Mouse (Mus musculus) intestine, embryonic 16.5 days (tissue): ENCODE measurements around the gene Thg1l. TPM values are rescaled to one million over a fixed set of nuclear protein-coding genes. Genes with fewer than 3 reads are reported as not detected.

Experiments
- ATAC-seq: fragments of 200-750 bp; cut with Nextera tagmentation; 2 replicates; pipeline ENCODE4 v1.8.0; 2017; ENCODE audit warnings: moderate TSS enrichment, moderate library complexity
- H3K27ac ChIP-seq: fragments of 300-500 bp; sonication (generic); 2 replicates; pipeline ENCODE4 v1.5.1; 2014; ENCODE audit warnings: mild to moderate bottlenecking, low read length
- H3K27me3 ChIP-seq: fragments of 300-500 bp; sonication (generic); replicated peaks from 2 replicates; pipeline ENCODE4 v1.6.1; 2014; ENCODE audit warnings: low read length, control low read depth, mixed read lengths; ENCODE audit not compliant: control insufficient read depth, insufficient read depth
- H3K36me3 ChIP-seq: fragments of 300-500 bp; sonication (generic); 2 replicates; pipeline ENCODE4 v1.6.1; 2014; ENCODE audit warnings: low read length, control low read depth; ENCODE audit not compliant: control insufficient read depth, insufficient read depth
- H3K4me1 ChIP-seq: fragments of 300-500 bp; sonication (generic); 2 replicates; pipeline ENCODE4 v1.6.1; 2014; ENCODE audit warnings: low read length, control low read depth, mixed read lengths; ENCODE audit not compliant: control insufficient read depth, insufficient read depth
- H3K4me2 ChIP-seq: fragments of 300-500 bp; sonication (generic); 2 replicates; pipeline ENCODE4 v1.6.1; 2014; ENCODE audit warnings: low read depth, low read length, control low read depth
- H3K4me3 ChIP-seq: fragments of 300-500 bp; sonication (generic); 2 replicates; pipeline ENCODE4 v1.5.1; 2014; ENCODE audit warnings: mild to moderate bottlenecking, low read length
- H3K9ac ChIP-seq: fragments of 300-500 bp; sonication (generic); 2 replicates; pipeline ENCODE4 v1.6.1; 2014; ENCODE audit warnings: low read depth, low read length
- H3K9me3 ChIP-seq: fragments of 300-500 bp; sonication (generic); 2 replicates; pipeline ENCODE4 v1.6.1; 2016; ENCODE audit warnings: low read length, control low read depth; ENCODE audit not compliant: control insufficient read depth
- WGBS: fragments of 180-500 bp; shearing (Covaris S2); extraction: QIAGEN DNeasy Blood & Tissue Kit; methylation state at CpG from one replicate; pipeline ENCODE4 v1.1.7; 2014; 5-methylcytosine and 5-hydroxymethylcytosine counted together
- polyA plus RNA-seq: library from polyadenylated mRNA; unstranded; fragments of >200 nt; fragmentation: Nextera tagmentation; extraction: Ambion mirVana; gene quantifications from 2 replicates; pipeline ENCODE4 v1.2.1, GENCODE M21; 2015

Thg1l gene
- polyA plus RNA-seq, 1 experiment from 2014 or later: 13.5 TPM

GRCm38 (mm10) chr11:45938917-45939316 is 16.4 kb downstream of the Thg1l start:
- ATAC-seq: no peak
- 92% methylated on average over 8 of the region's 8 CpGs for WGBS

GRCm38 (mm10) chr11:45937478-45937877 is 17.8 kb downstream of the Thg1l start:
- Histone ChIP-seq H3K4me1 (no peaks in the 10 kb centered on the region), H3K36me3 (peaks cover 11% of the 10 kb centered on the region; the same call in 1 of the 2 replicates), H3K9ac (no peak overlapping the region), H3K4me3 (no peak overlapping the region), H3K27ac (no peak overlapping the region), H3K4me2 (no peak overlapping the region), H3K9me3 (no peaks in the 10 kb centered on the region), H3K27me3 (no peaks in the 10 kb centered on the region)
- no peak for ATAC-seq
- 93% methylated on average over 8 of the region's 8 CpGs for WGBS

More at GRCm38 (mm10) chr11:45938917-45939316, 16.4 kb downstream of the Thg1l start:
- Histone ChIP-seq H3K4me3 (no peak overlapping the region), H3K4me2 (no peak overlapping the region), H3K9me3 (no peaks in the 10 kb centered on the region), H3K4me1 (peaks cover 9% of the 10 kb centered on the region), H3K9ac (no peak overlapping the region), H3K36me3 (peaks cover 6% of the 10 kb centered on the region; the same call in 1 of the 2 replicates), H3K27ac (no peak overlapping the region), H3K27me3 (no peaks in the 10 kb centered on the region)

DNA sequence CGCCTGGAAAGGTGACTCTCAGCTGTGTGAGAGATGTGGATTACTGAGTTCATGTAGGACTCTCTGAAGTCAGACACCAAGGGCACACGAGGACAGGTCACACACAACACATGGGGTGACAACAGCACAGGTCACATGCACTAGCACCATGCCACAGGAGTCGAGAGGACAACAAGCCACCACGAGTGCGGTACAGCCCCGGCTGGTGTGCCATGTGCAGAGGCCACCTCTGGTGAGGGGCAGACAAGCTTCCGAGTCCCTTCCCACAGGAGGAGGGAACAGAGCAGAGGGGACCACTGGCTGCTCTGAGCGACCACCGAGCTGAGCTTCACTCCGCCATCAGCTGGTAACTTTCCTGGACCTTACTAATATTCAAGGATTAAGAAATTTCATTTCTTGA is 22.5 kb downstream of the Thg1l start:
- Histone ChIP-seq H3K9ac (no peak overlapping the region), H3K4me1 (no peaks in the 10 kb centered on the region), H3K27me3 (no peaks in the 10 kb centered on the region), H3K9me3 (no peaks in the 10 kb centered on the region), H3K4me3 (no peak overlapping the region), H3K27ac (no peak overlapping the region), H3K4me2 (no peak overlapping the region), H3K36me3 (peaks cover 11% of the 10 kb centered on the region; the same call in 1 of the 2 replicates)
- ATAC-seq: no peak
- 89% methylated on average over 10 of the region's 10 CpGs for WGBS

- Histone ChIP-seq H3K27me3 (no peaks in the 10 kb centered on the region), H3K9ac (no peak overlapping the region), H3K4me1 (no peaks in the 10 kb centered on the region), H3K9me3 (no peaks in the 10 kb centered on the region), H3K4me3 (no peak overlapping the region), H3K36me3 (peaks cover 9% of the 10 kb centered on the region; the same call in 1 of the 2 replicates), H3K27ac (no peak overlapping the region), H3K4me2 (no peak overlapping the region)
- ATAC-seq: no peak
- 84% methylated on average over 10 of the region's 10 CpGs for WGBS
These were observed 25.8 kb downstream of the Thg1l start for GRCm38 (mm10) chr11:45929541-45929940.

GRCm38 (mm10) chr11:45927456-45927855 is 27.8 kb downstream of the Thg1l start:
- Histone ChIP-seq H3K36me3 (no peaks in the 10 kb centered on the region), H3K27ac (no peak overlapping the region), H3K4me2 (no peak overlapping the region), H3K4me3 (no peak overlapping the region), H3K9ac (no peak overlapping the region), H3K27me3 (no peaks in the 10 kb centered on the region), H3K4me1 (no peaks in the 10 kb centered on the region), H3K9me3 (no peaks in the 10 kb centered on the region)
- WGBS: 61% methylated on average over 5 of the region's 5 CpGs
- no peak for ATAC-seq

GRCm38 (mm10) chr11:45926640-45927082 is 28.6 kb downstream of the Thg1l start:
- WGBS: under 1% methylated on average over 9 of the region's 9 CpGs
- Histone ChIP-seq H3K4me3 (peak overlapping the region; percentile 53), H3K27ac (no peak overlapping the region), H3K36me3 (no peaks in the 10 kb centered on the region), H3K27me3 (no peaks in the 10 kb centered on the region), H3K9me3 (no peaks in the 10 kb centered on the region), H3K4me1 (no peaks in the 10 kb centered on the region), H3K4me2 (peak overlapping the region; percentile 67), H3K9ac (peak overlapping the region; percentile 68)
- ATAC-seq: peak; percentile 97

- no peaks in the 10 kb centered on the region for H3K27me3 ChIP-seq
- H3K36me3 ChIP-seq: no peaks in the 10 kb centered on the region
- H3K9ac ChIP-seq: no peak overlapping the region
- 66% methylated on average over 6 of the region's 6 CpGs for WGBS
- no peak for ATAC-seq
- H3K4me1 ChIP-seq: no peaks in the 10 kb centered on the region
- no peak overlapping the region for H3K4me2 ChIP-seq
- H3K4me3 ChIP-seq: no peak overlapping the region
- H3K27ac ChIP-seq: no peak overlapping the region
- H3K9me3 ChIP-seq: no peaks in the 10 kb centered on the region
These were observed 29.9 kb downstream of the Thg1l start for GRCm38 (mm10) chr11:45925436-45925835.

DNA sequence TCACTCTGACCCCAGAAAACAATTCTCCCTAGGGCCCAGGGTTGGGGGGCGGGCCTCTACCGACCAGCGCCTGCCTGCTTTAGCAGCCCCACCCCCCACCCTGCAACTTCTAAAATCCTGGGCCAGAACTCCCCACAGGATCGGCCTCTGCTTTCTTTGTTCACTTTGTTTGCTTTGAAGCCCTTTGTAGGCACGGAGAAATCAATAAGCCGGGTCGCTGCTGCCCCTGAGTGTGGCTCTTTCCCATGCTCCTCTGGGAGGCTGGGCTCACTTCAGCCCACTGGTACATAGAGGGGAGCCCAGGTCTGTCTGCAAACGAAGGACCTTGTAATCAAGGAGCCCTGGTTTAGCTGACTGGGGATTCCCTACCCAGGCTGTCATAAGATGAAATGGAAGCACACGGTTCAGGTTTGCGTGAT is 33.8 kb downstream of the Thg1l start:
- Histone ChIP-seq H3K27me3 (no peaks in the 10 kb centered on the region), H3K27ac (no peak overlapping the region), H3K9me3 (no peaks in the 10 kb centered on the region), H3K4me3 (no peak overlapping the region), H3K36me3 (no peaks in the 10 kb centered on the region), H3K4me1 (no peaks in the 10 kb centered on the region), H3K9ac (peak overlapping the region; percentile 39), H3K4me2 (peak overlapping the region; percentile 11; the same call in 1 of the 2 replicates)
- ATAC-seq: no peak
- WGBS: 9% methylated on average over 10 of the region's 10 CpGs

- Histone ChIP-seq H3K27ac (no peak overlapping the region), H3K4me3 (no peak overlapping the region), H3K36me3 (no peaks in the 10 kb centered on the region), H3K9ac (no peak overlapping the region), H3K27me3 (no peaks in the 10 kb centered on the region), H3K4me2 (0 out of 2 replicates have a peak overlapping the region, but pooled peaks have one; percentile 11), H3K9me3 (no peaks in the 10 kb centered on the region), H3K4me1 (no peaks in the 10 kb centered on the region)
- no peak for ATAC-seq
- WGBS: 36% methylated on average over 8 of the region's 8 CpGs
These were observed 34.3 kb downstream of the Thg1l start for GRCm38 (mm10) chr11:45921026-45921425.

GRCm38 (mm10) chr11:45918836-45919235 is 36.5 kb downstream of the Thg1l start:
- no peak overlapping the region for H3K4me3 ChIP-seq
- H3K4me2 ChIP-seq: no peak overlapping the region
- H3K9ac ChIP-seq: no peak overlapping the region
- no peak for ATAC-seq
- no peaks in the 10 kb centered on the region for H3K36me3 ChIP-seq
- no peaks in the 10 kb centered on the region for H3K4me1 ChIP-seq
- no peaks in the 10 kb centered on the region for H3K27me3 ChIP-seq
- no peak overlapping the region for H3K27ac ChIP-seq
- no peaks in the 10 kb centered on the region for H3K9me3 ChIP-seq
- WGBS: 78% methylated on average over 4 of the region's 4 CpGs
